Mouse (Mus musculus) urinary bladder, postnatal 10 days (tissue): ENCODE results near the gene Gpr132.

ENCODE experiments used
- DNase-seq: peaks from one replicate; pipeline ENCODE4 v3.0.0; 2022; ENCODE audit warnings: low spot score

Gene Gpr132

DNA sequence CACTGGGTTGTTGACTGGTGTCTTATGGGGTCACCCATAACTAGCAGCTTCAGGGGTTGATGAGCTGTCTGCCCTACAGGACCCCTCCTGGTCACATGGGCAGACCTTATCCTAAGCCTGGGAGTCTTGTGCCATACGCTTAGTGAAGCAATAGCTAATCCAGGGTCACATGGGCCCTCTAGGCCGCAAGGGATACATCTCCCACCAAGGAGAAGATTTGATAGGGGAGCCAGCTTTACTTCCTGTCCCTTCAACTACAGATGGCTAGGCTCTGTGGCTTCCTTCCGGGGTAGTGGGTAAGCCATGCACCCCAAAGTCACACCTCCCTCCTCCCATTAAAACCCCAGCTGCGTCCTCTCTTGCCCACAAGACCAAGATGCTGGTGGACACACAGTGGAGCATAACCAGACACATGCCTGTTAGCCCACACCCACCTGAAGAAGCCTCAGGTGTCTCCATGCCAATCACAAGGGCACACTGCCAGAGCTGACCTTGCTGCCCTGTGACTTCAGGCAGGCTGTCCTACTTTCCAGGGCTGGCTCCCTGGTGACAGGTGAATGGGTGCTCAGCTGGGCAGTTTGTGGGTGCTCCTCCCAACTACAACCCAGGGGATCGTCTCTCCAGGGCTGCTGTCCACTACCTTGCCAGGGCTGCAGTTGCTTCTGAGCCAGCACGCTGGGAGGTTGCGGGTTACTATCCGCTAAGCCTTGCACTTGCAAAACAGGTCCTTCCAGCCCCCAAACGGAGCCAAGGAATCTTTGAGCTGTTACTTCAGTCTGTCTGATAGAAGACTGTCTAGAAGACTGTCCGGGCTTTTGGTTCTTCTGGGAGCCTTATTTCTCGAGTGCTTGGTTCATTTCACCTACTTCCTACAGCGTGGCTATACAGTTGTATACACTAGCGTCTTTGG, at the start of gene Gpr132:
Gene Gpr132 (minus strand): TSS at position 51 of the 910 bp plus-strand sequence.
- DNase-seq, result no peak

DNA sequence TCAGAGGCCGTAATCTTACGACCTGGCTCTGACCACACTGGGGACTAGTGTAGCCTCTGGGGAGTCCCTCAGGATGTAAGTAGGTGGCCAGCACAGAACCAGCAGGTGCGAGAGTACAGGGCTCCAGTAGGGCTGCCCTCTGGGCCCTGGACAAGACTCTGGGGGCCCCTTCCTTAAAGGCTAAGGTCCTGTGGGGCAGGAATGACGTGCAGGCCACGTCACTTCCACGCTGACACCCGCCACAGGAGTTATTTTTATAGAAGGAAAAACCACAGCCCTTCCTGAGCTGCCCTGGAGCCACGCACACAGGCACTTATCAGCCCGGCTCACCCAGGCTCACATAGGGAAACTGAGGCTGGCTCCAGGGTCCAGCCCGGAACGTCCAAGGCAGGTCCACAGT, 49.5 kb upstream of the Gpr132 start:
- no peak for DNase-seq

DNA sequence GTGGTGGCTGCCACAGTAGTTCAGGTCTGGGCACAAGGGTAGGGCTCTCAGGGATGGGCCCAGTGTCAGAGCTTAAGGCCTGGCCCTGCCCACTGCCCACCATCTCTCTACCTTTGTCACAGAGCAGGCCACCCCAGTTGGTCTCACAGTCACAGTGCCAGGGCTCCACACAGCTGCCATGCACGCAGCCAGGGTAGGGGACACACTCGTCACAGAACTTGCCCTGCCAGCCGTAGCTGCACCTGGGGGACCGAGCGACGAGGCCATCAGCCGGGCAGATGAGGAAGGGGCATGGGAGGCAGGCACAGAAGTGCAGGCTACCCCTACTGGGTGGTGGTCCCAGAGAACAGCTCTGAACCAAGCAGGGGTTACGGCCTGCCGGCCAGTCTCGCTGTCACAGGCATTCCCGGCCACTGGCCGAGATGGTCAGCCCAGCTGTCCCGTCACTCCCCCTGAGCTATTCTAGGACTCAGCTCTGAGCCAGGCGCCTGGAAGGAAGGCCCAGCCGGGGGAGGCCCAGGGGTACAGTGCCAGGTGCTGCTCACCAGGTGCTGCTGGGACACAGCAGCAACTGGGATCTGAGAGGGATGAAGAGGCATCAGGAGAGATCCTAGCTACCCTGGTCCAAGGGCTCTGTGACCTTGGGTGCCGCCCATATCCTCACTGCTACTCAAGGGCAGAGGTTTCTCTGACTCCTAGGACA, 48.8 kb upstream of the Gpr132 start:
- no peak for DNase-seq

DNA sequence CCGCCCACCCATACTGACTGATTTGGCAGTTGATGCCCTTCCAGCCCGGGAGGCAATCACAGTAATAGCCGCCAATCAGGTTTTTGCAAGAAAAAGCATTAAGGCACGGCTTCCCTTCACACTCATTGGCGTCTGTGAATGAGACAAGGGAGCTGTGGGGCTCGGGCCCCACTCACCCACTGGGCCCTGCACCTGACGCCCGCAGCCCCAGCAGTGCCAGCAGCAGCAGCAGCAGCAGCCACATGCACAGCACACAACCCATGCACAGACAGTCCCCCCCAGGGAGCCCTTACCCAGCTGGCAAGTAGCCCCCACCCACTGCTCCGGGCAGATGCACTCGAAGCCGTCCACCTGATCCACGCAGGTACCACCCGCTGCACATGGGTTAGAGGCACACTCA, 47.6 kb upstream of the Gpr132 start:
- no peak for DNase-seq

DNA sequence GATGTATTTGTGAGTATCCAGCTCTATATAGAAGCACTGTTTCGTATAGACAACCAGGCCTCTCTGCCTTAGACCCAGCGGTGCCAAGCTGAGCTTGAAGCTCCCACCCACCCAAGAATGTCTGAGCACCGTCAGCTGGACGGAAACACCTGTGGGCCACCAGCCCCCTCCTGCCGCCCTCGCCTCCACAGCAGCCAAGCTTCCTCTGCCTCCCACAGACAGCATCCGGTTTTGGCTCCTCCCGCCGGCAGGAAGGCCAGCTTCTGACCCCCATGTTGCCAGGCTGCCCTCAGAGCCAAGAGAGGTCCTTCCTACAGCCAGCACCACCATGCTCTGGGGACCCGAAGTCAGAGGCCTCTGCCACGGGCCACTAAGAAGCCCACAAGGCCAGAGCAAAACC, 46.5 kb upstream of the Gpr132 start:
- no peak for DNase-seq

DNA sequence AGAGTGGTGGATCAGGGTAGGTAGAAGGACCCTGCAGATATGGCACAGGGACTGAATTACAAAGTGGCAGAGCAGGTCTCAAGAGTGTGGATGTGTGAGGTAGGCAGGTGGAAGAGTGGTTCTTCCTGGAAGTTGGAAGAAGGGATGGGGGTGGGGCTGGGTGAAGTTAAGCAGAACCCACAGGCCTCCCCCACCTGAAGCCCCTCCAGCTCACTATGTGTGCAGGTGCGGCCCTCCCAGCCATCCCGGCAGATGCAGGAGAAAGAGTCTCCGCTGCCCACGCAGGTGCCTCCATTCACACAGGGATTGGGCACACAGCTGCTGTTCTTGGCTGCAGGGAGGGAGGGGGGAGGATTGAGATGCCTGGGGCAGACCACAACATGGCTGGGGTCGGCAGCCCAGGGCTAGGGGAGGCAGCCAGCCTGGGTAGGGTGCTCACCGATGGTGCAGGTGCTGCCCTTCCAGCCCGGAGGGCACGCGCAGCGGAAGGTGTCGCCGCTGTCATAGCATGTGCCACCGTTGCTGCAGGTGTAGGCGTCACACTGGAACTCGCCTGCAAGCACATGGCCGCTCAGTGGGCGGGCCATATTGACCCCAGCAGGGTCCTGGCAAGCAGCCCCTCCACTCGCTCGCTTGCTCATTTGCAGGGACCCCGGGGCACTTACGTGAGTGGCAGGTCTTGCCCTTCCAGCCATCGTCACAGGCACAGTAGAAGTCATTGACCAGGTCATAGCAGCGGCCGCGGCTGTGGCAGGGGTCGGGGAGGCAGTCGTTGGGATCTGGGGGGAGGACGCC, 45.1 kb upstream of the Gpr132 start:
- no peak for DNase-seq

DNA sequence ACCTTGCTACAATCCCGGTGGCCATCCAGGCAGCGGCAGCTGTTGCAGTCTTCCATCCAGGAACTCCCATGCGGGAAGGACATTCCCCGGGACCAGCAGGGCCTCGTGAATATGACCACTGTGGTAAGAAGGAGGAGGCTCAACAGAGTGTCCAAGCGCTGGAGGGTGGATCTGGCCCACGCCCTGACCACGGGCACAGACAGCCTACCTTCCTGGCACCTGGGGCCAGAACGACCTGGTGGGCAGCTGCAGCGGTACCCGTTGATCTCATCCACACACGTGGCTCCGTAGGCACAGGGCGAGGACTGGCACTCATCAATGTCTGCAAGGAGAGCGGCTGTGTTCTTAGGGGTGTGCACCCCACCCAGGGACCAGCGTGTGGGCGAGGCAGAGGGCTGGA, 43.7 kb upstream of the Gpr132 start:
- no peak for DNase-seq

DNA sequence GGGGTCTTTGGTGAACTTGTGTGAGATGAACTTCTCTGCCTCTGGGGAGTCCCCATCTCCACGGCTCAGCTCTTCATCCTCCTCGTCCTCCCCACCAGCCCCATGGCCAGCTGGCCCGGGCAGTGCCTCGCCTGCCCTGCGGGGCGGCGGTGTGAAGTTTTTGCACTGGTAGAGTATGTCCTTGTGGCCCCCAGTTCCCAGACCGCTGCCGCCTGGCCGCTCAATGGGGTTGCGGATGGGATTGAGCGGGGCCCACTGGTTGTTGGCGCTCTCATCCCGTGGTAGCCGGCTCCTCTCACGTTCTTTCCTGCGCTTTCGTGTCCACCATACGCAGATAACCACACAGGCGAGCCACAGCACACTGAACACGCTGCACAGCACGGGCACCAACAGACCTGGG, 41.0 kb upstream of the Gpr132 start:
- no peak for DNase-seq

DNA sequence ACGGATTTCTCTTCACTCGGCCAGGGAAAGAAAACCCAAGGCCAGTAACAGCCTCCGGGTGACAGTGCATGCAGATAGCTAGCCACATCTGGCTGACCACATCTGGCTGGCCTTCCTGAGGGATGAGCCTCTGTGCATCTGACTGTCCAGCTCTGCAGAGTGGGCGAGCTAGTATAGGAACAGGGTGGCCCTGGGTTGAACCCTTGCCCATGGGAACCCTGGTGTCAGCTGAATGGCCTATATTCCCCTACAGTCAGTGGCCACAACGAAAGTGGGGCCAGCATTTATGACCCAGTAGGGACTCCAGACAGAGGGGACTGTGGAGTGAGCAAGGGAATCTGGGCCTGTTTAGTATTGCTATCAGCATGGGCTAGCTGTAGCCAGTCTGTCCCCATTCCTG, 37.0 kb upstream of the Gpr132 start:
- no peak for DNase-seq

DNA sequence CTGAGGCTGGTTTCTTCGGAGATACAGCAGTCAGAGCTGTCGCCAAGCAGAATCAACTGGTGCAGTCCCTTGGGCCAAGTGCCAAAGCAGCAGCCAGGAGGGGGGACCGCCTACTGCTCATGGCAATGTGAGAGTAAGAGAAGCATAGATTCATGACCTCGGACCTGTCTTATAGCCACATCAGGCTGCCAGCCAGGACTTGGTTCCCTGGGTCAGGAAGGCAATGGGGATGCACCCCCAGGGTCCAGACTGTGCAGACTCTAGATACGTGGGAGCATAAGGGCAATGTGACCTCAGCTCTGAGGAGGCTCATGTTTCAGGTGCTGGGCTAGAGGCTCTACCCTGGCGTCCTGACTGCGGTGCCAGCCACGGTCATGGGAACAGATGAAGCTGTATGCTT, 35.9 kb upstream of the Gpr132 start:
- DNase-seq, result no peak

DNA sequence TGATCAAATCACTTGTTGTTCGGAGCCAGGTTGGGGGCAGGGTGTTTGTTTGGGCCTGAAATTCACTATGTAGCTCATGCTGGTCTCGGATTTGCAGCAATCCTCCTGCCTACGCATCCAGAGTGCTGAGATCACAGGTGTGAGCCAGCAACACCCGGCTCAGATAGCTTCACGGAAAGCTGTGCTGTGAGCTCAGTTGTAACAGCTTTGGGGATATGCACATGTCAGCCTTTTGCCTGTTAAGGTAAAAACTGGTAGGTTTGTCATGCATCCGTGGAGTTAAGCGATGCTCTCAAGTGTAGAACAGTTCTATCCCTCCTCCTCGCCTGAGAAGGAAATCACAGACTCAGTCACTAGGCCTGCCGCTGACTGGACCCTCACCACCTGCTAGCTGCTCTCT, 32.6 kb upstream of the Gpr132 start:
- no peak for DNase-seq

DNA sequence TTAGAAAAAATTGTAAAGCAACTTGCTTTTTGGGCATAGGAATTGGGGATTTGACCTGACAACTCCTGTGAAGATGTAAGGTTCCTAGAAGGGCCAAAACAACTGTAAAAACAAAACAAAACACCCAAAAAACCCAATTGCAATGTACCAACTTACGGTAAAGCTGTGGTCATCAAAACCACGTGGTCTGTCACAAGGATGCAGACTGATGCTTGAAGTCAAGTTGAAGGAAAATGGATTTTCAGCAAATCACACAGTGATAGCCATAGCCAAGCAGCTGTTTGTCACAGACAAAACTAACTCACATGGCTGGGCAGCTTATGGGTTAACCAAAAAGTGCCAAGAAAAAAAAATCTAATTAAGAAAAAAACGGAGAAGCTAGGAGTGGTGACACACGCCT, 30.9 kb upstream of the Gpr132 start:
- DNase-seq, result no peak

DNA sequence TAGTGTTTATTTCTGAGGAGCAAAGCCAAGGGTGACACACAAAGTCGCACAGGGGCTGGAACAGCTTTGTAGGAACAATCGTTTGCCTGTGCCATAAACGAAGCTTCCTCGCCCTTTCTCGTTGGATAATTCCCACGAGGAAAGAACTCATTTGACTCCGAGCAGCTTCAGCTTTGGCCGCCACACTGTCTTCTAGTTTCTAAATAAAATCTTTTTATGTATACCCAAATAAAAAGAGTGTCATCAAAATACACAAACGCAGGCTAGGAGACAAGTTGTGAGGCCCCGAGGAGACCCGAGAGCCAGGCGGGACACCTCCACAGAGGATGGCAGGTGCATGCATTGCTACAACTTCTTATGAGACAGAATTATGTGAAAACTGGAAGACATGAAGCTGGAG, 30.3 kb upstream of the Gpr132 start:
- no peak for DNase-seq

DNA sequence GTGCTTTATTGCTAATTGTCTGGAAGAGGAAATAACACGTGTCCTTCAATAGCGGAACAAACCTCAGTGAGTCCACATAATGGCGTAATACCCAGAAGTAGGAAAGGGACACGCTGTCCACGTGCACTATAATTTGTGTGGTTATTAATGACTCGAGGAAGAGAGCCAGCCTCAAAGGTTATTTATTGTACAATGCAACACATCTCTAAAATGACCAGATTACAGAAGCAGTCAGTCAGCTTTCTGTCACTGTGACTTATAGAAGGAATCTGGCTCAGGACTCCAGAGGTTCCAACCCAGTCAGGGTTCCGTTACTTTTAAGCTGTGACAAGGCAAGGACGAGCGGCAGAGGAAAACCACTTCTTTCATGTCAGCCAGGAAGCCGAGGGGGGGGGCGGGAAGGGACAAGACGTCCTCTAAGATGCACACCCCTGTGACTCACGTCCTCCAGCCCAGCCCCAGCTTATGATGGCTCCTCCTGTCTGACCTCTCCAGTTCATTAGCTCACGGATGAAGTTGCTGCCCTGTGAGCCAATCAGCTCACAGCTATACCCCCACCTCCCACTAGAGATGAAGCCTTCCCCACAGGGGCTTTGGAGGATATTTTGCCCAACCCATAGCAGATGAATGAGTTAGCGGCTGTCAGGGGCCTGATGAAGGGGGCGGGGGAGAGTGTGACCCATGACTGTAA, 29.6 kb upstream of the Gpr132 start:
- DNase-seq, result no peak

DNA sequence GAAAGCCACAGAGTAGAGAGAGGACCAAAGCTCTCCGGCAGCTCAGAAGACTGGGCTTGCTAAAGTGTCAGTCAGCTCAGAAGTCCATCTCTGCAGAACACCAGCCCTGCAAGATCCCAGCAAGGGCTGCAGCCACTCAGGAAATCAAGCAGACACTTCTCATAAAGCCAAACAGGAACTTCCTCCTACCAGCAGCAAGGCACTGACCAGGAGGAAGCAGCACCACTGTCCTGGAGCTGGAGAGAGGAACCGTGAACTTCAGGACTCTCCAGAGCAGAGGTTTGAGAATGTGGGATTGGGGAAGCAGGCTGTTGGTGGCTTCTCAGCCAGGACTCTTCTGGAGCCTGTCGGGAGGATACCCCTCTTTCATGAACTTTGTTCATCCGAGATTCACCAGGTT, 26.9 kb upstream of the Gpr132 start:
- DNase-seq, result no peak

DNA sequence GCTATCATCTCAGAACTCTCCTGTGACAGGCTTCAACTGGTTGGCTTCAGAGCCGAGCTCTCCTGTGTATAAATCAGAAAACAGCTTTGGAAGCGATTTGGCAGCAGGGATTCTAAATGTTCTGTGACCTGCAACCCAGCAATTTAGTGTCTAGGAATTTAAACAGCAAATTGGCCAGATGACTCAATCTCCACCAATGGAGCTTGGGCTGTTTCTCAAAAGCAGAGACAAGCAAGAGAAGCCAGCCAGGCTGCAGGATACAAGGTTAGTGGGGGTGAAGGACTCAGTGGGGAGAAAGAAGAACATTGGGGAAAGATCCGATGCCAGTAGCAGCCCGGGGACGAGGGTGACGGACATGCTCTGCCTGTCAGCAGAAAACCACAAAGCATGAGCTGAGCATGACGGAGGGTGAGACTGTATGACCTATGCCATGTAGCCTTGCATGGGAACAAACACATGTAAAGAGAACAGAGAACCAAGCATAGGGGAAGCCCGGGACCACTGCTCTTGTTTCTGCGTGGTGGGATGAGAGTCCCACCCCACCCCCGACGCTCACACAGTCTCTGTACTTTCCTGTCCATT, 26.4 kb upstream of the Gpr132 start:
- DNase-seq, result no peak

DNA sequence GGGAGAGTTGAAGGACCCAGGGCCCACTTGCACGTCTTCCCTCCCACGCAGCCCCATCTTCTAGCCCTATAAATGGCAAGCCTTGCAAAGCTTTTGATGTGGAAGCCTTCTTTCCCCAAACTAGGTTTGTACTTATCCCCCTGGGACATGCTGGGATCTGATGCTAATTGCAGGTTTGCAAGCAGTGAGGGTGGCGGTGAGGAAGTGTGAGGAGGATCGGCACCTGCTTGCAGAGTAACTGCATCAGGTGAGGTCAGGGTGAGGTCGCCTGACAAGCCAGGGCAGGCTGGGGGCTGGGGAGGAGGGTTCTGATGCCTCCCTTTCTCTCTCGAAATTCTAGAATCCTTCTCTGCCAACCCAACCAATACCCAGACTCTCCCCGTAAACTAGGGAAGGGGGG, 17.4 kb upstream of the Gpr132 start:
- DNase-seq, result no peak

DNA sequence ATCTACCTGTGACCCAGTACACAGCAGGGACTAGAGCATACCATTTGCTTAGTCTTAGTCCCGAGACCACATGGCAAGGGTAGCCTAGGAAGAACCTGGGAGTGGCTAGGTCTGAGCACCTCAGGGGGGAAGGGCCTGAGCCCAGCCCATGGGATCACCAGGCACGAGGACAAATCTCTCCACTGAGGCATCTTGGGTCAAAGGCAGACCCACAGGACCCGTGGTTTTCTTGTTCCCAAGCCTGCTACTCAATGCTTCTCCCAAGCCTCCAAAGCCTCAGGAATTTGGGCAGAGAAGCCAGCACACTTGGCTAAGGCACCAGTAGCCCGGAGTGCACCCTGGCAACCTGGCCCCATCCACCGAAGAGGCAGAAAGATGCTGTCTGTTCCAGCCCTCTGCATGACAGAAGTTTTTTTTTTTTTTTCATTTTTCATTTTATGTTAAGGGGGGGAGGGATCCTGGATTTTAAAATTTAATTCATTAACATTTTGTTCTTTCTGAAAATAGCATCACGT, 13.3 kb upstream of the Gpr132 start:
- no peak for DNase-seq

DNA sequence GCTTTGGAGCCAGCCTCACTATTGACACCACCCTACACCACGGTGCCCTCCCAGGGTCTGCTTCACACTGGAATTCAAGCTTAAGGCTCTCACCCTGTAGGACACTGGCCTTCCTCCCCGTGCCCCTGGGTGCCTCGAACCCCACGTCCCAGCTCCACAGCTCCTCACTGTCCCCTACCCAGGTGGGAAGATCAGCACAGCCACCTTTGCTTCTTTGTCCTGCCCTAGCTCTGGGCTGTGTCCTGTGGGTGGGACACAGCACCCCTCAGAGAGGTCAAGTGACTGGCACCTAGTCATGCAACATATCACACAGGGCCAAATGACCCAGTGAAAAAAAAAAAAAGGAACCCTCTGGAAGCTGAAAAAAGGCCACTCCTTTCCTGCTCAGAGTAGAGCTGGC, 12.6 kb upstream of the Gpr132 start:
- no peak for DNase-seq

DNA sequence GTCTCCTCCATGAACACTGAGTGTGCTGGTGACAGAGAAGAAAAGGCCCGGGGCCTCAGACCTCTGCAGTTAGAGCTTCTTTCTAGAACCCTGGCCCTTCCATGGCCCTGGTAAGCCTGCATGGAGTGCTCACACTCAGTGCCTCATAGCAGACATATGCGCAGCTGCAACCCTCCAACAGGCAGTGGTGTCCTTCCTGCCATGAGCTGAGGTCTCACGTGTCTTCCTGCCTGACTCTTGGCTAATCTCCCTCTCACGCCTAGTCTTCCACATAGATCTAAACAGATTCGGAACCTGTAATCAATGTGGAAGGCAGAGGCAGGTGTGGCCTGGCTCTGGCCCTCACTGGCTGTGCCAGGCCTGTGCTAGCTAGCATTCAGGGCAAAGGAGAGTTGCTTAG, 11.7 kb upstream of the Gpr132 start:
- DNase-seq, result no peak

DNA sequence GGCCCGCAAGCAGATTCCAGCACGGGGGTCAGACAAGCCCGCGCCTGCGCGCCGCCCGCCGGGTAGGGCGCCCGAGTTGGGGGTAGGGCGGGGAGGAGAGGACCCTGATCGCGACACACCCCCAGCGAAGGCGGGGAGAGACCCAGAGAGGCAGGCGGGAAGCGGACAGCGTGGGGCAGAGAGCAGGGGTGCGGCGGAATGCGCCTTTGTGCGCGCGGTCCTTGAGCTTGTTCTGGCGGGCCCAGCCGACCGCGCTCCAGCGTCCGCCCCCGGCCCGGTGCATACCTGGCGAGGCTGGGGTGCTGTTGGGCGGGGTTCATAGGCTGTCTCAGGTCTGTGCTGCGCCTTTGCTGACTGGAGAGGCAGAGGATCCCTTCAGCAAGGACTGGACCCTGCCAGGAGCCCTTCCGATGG, 9.6 kb upstream of the Gpr132 start:
- no peak for DNase-seq
